Mouse (Mus musculus): ENCODE data around the gene Lsm6.
"Not testable (repeated sequence)": the region's sequence is repeated elsewhere in the genome, so short reads cannot be mapped to it uniquely, and the experiment has no call there.

The Lsm6 gene

DNA sequence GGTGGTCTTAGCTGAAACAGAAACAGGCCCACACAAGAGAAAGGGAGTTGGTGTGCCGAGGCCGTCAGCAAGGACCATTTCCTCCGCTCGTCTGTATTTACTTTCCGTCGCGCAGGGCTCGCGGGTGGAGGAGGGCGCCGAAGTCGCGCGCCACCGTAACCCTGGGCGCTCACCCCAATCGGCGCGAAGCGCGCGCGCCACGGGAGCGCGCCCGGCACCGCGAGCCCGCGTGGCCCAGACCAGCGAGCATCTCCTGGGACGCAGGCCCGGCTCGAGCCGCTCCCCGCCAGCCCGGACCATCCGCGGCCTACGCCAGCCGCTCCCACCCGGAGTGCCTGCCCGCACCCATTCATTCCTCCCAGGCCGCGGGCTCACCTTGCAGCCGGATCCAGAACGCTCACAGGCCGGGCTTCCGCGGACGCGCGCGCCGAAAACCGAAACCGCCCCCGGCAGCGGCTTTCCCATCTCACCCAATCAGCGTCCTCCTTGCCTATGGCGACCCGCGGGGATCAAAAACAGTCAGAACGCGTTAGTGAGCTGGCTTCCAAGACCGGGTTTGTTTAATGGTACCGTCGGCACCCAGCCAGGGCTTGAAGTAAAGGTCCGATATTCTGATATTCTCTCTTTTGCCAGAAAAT is at the start of gene Lsm6:
Gene Lsm6 (minus strand): TSS at position 468 of the 638 bp plus-strand sequence.
- peak; percentile 99 to 100 for DNase-seq (ENCODE audit: low spot score in 2 of 2)

DNA sequence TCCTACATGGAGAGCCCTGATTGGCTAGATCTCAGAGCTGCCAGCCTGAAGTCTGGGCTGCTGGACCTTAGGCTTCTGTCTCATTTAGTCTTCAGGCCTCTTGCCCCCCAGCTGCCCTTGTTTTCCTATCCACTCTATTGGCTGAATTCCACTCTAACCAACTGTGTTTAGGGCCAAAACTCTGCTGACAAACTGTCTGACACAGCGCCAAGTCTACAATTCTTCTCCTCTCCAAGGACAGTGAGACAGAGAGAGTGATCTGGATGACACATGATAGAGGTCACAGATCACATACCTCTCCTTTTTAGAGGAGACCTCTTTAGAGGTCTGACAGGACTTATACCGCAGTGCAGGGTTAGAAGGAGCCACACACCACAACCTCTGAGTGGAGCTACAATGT is 46.1 kb upstream of the Lsm6 start:
- DNase-seq (ENCODE audit: low spot score in 2 of 2): no peak

DNA sequence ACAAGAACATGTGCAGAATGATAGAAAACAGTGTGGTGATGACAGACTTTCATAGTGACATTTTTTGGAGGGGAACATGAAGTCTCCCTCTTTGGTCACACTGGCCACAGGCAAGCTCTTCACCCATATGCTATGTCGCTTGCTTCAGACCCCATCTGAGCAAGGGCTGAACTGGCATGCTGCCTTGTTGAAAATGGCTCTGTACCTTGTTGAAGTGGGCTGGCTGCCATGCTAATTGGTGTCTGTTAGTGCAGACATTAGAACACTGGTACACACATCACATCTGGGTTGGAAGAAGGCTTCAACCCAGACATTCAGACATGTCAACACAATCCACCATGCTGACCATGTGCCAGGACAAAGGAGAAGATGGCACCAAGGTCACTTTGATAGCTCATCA is 42.1 kb upstream of the Lsm6 start:
- no peak for DNase-seq (ENCODE audit: low spot score in 2 of 2)

DNA sequence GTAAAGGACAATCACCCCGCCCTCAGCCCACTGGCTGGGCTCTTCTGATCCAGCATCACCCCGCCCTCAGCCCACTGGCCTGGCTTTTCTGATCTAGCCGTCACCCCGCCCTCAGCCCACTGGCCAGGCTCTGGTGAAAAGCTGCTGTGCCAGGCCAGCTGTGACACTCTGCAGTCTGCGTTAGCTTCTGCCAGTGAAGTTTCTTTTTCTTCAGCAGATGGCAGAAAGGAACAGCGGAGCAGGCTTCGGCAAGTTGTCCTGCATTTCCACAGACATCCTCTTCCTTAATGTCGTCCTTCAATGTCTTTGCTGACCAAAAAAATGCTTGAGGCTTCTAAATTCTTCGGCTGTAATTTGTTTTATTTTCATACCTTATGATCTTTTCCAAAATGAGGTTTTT is 41.1 kb upstream of the Lsm6 start:
- peak; percentile 26 to 30 for DNase-seq (ENCODE audit: low spot score in 2 of 2)

DNA sequence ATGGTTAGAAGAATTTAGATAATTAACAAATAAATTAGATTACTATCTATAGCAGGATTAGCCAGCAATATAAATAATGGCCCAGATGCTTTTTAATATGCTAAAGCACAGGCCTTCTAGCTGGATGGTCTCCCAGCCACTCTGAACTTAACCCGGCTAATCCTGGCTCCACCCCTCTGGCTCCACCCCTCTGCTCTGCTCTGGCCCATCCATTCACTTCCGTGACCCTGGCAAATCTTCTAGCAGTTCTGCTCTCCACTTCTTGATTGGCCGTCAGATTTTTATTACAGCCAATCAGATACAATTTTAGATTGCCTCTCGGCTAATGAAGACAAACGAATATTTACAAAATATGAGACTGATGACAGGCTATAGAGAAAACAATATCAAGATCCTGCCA is 39.8 kb upstream of the Lsm6 start:
- no peak for DNase-seq (ENCODE audit: low spot score in 2 of 2)

DNA sequence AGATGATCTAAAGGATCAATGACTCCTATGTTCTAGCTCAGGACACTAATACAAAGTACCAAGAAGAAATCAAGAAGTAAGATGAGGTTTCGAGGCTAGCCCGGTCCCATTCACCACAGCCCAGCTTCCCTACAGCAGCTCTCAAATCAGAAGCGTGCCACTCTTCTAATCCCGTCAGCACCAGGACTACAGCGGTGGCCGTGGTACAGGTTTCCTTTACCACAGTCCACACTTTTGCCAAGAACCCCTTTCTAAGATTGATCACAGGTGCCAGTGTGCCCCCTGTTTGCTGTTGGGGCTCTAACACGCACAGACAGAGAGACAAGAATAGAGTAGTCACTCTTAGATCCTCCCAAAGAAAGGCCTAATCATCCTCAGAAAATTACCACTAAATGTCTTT is 36.5 kb upstream of the Lsm6 start:
- DNase-seq (ENCODE audit: low spot score in 2 of 2): no peak

DNA sequence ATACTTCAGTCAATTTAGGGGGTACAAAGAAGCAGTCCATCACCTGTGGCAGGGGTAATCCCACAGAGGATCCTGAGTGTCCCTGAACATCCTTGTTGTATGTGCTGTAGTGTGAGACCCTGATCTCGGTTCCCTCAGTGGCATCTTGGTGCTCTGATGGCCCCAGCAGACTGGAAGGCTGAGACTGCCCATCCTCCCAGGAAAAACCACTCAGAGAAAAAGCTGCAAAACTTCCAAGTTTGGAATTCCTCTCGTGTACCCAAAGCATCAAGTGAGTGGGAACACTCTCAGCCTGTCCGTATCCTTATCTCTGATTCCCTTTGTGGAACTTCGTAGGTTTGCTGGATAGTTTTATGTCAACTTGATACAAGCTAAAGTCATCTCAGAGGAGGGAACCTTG is 31.3 kb upstream of the Lsm6 start:
- DNase-seq (ENCODE audit: low spot score in 2 of 2): no peak

DNA sequence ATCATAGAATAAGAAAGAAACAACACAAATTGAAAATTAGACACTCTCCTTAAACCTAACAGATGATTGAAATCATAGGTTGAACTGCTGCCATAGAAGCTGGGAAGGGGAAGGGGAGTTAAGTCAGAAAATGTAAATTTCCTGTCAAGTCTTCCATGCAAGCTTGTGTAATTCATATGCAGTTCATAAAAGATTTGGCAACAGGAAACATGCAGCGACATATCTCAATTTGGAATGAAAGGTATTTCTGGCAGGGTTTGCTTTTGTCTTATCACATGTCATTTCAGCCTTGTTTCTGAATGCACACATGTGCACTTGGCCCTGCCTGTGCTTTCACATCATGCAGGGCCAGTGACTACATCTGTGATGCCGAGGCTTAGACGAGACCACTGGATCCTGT is 26.3 kb upstream of the Lsm6 start:
- no peak for DNase-seq (ENCODE audit: low spot score in 2 of 2)

DNA sequence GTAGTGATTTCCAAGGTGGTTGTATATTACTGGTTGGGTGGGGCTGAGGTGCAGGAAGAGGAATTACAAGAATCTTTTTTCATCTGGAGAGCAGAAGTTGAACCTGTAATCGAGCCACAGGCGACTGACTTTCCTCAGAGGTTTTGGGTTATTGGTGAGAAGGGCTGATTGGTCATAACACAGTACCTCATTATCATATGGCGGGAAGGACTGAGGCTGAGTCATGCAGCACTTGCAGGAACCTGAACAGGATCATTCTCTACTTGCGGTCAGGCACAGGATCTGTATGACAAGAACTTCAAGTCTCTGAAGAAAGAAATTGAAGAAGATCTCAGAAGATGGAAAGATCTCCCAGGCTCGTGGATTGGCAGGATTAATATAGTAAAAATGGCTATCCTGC is 23.6 kb upstream of the Lsm6 start:
- DNase-seq (ENCODE audit: low spot score in 2 of 2): no peak

DNA sequence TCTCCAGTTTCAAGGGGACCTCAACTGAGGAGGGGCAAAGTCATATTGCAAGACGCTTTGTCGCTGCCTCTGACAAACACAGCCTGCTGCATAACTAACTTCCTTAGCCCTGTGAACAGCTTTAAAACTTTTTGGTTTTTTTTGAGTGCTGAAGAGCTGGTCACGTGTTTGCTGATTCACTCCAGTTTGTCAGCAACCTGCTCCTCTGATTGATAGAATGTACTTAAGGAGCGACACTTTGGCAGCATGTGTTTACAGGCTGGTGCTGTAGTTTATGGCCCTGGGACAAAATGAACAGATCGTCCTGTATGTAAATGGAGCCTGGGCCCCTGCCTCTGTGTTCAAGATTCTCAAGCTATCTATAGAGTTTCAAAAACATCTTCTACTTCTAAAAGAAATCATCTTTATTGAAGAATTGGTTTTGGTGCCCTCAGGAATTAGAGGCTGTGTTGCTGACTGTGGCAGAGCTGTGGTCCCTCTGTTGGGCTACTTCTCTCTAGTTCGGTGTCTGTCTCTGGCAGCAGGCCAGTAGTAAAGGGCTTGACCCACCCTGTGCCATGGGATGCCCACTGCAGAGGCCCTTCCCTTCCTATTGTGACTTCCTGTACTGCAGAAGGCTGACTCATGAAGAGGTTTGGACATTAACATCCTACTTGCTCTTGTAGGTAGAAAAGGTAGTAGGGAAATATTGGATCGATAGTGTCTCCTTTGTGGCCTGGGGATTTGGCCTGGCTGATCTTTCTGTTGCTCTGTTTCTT is 17.9 kb upstream of the Lsm6 start:
- no peak for DNase-seq (ENCODE audit: low spot score in 2 of 2)

DNA sequence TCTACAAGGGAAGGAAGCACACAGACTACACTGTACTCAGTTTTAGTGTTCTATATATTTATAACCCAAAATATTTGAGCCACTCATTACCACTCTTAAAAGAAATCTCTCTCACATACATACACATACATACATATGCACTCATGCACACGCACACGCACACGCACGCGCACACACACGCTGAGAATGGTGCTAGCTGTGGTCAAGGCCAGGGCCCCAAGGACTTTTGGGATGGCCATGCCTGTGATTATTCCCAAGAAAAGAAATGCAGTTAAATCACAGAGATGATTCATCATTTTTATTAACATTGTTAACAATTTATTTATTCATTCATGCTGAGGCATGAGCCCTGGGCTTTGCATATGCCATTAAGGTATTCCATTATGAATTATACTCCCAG is 15.2 kb upstream of the Lsm6 start:
- DNase-seq (ENCODE audit: low spot score in 2 of 2): no peak

DNA sequence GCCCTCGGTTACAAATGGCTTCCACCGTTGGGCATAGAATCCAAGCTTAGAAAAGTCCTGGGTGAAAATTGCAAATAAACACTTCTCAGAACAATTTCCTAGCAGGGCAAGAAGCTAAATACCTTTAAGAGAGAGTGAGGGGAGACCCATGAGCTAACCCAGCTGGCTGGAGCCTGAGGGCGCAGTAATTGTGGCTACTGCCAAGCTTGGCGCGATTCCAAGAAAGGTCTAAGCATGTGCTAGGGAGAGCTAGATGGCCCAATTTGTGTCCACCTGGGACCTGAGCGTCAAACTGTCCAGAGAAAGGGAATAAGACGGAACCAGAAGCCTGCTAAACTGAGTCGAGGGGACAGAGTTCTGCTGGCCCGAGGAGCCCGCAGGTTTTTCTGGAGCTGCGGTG is 7.5 kb upstream of the Lsm6 start:
- no peak for DNase-seq (ENCODE audit: low spot score in 2 of 2)

DNA sequence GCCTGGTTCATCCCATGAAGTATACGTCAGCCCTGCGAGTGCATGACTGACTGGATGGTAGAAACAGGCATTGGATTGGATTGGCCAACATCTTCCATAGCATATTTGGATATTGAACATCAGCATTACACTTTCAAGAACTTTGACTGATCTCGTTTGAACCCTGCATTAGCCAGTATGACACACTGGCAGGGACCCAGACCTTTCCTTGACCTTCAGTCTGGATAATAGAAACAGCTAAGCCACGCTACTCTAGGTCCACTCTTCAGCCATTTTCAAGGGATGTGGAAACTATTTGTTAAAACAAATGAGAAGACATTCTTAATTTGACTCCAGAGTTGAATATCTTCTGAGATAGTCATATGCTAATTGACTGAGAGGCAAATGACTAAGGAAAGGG is 3.6 kb upstream of the Lsm6 start:
- DNase-seq (ENCODE audit: low spot score in 2 of 2): no peak

DNA sequence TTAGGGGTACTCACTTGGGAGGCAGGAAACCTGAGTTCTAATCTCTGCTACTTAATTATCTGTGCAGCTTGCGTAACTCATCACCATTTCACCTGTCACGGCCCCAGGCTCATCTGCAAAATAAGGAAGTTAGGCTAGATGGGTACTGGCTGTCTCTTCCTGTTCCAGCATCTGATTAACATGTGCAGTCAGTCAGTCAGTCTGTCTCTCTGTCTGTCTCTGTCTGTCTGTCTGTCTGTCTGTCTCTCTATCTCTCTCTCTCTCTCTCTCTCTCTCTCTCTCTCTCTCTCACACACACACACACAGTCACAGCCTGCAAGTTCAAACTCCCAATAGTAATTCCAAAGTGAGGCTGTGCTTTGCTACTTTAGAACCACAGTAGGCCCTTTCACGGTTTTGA is 967 bp downstream of the Lsm6 start:
- not testable (repeated sequence) for DNase-seq (ENCODE audit: low spot score in 2 of 2)

DNA sequence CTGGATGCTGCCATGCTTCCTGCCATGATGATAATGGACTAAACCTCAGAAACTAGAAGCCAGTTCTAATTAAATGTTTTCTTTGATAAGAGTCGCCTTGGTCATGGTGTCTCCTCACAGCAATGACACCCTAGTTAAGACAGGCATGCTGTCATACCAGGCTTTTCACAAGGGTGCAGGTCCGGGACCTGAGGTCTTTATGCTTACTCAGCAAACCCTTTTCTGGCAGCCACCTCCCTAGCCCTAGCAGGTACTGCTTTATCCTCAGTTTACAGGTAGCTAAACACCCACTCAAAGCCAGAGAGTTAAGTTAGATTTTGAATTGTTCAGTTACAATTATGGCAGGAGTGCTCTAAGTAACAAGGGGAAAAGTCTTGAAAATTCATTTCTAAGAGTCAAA is 6.2 kb downstream of the Lsm6 start:
- no peak for DNase-seq (ENCODE audit: low spot score in 2 of 2)

DNA sequence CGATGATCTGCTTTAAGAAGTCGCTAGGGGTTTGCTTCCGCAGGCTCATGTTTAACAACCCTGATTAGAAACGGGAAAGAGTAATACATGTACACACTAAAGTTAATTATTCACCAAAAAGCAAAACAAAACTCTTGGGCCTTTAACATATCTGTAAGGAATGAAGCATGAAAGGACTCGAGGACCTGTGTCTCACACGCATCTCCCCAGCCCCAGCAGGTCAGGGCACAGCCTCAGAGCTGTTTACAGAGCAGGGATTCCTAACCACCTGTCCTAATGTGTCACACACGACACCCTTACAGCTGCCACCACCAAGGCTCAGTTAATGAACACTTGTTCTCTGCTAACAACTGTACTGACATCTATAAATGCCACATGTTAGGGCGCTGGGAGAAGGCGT is 7.9 kb downstream of the Lsm6 start:
- no peak for DNase-seq (ENCODE audit: low spot score in 2 of 2)

DNA sequence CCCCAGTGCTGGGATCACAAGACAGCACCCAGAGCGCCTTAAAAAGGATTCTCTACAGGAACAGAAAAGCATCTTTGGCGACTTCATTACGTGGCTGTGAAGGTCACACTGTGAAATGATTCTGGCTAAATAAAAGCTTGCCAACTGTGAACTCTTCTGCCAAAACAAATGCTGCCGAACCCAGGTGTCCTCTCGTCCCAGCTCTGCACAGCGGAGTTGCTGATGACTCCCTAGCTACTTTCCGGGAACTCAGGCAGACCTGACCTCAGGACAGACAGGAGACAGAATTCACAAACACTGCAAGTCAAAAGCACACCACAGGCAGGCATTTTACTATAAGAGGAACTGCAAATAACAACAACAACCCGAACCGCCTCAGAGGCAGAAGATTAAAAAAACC is 8.5 kb downstream of the Lsm6 start:
- DNase-seq (ENCODE audit: low spot score in 2 of 2): no peak

DNA sequence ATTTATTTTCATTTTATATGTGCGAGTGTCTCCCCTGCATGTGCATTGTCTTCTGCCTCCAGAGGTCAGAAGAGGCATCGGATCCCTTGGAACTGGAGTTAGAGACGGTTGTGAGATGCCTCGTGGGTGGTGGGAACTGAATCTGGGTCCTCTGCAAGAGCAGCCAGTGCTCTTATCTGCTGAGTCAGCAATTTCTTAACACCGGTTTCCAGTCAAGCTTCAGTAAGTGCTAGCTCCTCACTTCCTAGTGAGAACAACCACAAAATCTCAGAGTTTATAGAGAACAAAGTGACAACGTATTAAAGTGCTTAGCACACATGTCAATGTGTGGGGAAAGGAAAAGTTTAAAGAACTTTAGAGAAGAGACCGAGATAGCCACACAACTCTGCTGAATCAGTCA is 9.2 kb downstream of the Lsm6 start:
- DNase-seq (ENCODE audit: low spot score in 2 of 2): no peak

DNA sequence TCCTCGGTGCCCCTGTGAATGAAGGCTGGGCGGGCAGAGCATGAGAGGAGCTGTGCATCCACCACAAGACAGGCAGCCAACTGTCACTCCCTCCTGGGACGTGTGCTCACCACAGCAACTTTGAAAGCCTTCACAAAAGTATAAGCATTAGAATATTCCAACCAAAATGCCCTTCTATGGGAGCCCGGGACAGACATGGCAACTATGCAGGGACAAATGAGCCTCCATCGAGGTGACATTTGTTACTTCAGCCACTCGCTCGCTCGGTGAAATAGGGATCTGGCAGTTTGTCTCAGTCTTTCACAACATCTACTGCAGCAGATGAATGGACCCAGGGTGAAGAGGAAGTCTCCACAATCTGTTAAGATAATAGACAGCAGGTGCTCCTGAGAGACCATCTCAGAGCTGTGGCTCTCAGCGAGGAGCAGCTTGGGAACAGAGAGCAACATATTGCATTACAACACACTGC is 10.7 kb downstream of the Lsm6 start:
- no peak for DNase-seq (ENCODE audit: low spot score in 2 of 2)

DNA sequence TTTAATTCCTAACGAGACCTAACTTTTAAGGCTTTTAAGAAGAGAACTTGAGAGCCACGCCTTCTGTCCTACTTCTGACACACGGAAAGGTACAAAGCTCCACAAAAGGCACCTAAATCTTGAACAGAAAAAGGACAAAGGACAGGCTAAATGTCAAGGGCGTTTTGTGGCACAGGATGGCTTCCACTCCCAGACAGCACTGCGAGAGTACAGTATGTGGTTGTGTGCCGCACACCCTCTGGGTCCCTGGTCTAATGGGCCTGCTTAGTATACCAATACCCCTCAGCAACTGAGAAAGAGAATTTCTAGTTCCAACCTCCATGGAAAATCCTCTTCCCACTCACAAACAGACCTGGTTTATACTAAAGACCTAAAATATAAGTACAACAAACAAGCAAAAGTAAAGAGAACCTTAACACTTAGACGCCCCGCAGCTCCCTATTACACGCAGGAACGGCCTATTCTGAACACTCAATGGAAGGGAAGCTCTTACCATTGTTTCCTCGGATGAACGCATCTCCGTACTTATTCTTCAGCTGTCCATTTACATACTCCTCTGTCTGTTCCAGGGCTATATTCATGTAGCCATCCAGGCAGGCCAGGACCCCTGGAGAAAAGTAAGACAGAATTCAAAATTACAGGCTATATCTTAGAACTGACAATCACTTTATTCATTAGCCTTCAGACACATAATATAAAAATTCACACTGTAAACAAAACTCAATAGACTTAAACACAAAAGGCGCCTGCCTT is 11.3 kb downstream of the Lsm6 start:
- DNase-seq (ENCODE audit: low spot score in 2 of 2): no peak

DNA sequence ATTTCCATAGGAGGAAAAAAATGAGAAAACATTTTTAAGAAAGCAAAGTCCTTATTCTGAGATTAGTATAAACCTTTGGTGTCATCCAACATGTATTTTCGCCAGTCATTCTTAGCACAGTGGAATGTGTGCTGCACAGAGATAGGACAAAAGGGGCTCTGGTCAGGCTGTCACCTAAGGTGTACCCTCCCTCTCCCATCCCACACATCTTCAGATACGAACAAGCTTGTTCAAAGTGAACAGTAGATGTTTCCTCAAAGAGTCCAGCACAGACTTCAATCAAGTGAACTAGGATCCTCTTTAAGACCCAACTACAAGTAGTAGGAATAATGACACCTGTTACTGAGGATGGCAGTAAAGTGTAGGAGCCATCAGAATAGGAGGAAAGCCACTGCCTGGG is 12.1 kb downstream of the Lsm6 start:
- DNase-seq (ENCODE audit: low spot score in 2 of 2): no peak

DNA sequence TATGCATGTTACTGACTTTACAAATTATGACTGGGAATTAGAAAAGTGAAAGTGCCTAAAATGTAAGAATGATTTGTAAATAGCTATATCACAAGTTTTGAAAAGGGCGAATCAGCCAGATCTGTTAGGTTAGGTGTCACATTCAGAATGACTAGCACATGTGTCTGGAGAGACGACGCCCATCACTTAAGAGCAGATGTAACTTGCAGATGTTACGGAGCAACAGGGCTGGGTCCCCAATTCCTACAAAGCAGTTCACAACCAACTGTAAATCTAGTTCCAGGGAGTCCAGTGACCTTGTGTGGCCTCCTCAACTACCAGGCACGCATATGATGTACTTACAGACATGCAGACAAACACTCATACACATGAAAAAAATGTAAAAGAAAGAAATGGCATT is 12.5 kb downstream of the Lsm6 start:
- DNase-seq (ENCODE audit: low spot score in 2 of 2): no peak

DNA sequence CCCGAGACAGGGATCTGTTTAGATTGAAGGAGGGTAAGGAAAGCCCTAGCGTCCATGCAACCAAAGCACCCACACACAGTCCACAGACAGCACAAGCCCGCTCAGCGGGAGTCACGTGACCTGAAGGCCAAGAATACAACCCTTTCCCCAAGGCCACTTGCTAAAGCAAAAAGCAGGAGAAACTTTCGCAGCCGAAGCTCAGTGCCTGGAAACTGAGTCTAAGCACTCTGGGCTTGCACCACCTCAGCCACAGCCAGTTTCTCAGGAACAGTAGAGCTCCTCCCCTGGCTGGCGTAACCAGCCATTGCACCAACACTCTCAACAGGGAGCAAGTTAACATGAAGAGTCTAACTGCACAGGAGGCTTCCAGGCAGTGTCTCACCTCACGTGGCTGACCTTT is 13.7 kb downstream of the Lsm6 start:
- no peak for DNase-seq (ENCODE audit: low spot score in 2 of 2)
